Comparison of ENCODE assay signal across 9 mouse cellular contexts in genomic region chr2:147307488-147308386, GRCm38 (mm10). TPM values are rescaled to one million over a fixed set of nuclear protein-coding genes. Genes with fewer than 3 reads are reported as not detected.
DNase-seq lines count a peak whose midpoint lies in the region; ATAC-seq and TF ChIP-seq lines count a peak whose summit lies in the region.
"Had no signal": no experiment of that assay in that cellular context is flagged by ENCODE, and none has a peak within 500 bp of the region (broad histone marks: within the 10 kb centered on the region; RNA-seq: fewer than 3 reads in every experiment).

No protein-coding gene starts in this region.

- peak; percentile 14 to 51 for DNase-seq in urinary bladder, adult 18-20 months (ENCODE audit: low spot score in 2 of 2)
- DNase-seq in urinary bladder, postnatal 10 days (ENCODE audit: low spot score), result no peak
- DNase-seq in cerebellum, postnatal 4 days (ENCODE audit: low spot score in 2 of 2), result peak; percentile 62 to 81
- peak; percentile 51 for DNase-seq in gastrocnemius, adult 2 months
- peak; percentile 27 for DNase-seq in kidney, adult 11 months
- peak; percentile 59 to 68 for DNase-seq in left cerebral cortex, postnatal 36 days (ENCODE audit: low spot score in 2 of 2)
- peak; percentile 90 for DNase-seq in midbrain, embryonic 14.5 days
- peak; percentile 39 for DNase-seq in telencephalon, adult 2 months (ENCODE audit: low read depth, low spot score)

- ATAC-seq in midbrain, embryonic 14.5 days (ENCODE audit: low FRiP score, low TSS enrichment), result peak; percentile 85

- H3K4me1 ChIP-seq in midbrain, embryonic 14.5 days (ENCODE audit: control insufficient read depth, insufficient read depth, low read length), result no peaks in the 10 kb centered on the region
- H3K4me1 ChIP-seq: embryonic facial prominence, embryonic 12.5 days had no signal

- intact Hi-C loops in gastrocnemius, adult 2 months (cut with DNase I), result no loop called here
- intact Hi-C loops in left cerebral cortex, postnatal 36 days (cut with DNase I), result loop anchor here (5.0 to 10.0 kb wide), 4 partner anchors 105 to 675 kb away; no protein-coding TSS in a partner anchor

- peak overlapping the region; percentile 27 for H3K4me2 ChIP-seq in midbrain, embryonic 14.5 days (ENCODE audit: low read length)
- H3K4me2 ChIP-seq: embryonic facial prominence, embryonic 12.5 days had no signal

- TF ChIP-seq CTCF in gastrocnemius, adult 2 months (IDR thresholded peaks at IDR 0.05), result peak; percentile 92; the same call in 1 of the 2 replicates

- H3K27ac ChIP-seq in gastrocnemius, adult 2 months, result no peak overlapping the region
- H3K27ac ChIP-seq in midbrain, embryonic 14.5 days (replicated peaks; ENCODE audit: low read depth, low read length), result no peak overlapping the region
- H3K27ac ChIP-seq: embryonic facial prominence, embryonic 12.5 days had no signal

- H3K36me3 ChIP-seq in midbrain, embryonic 14.5 days (ENCODE audit: control insufficient read depth, insufficient read depth, low read length), result no peaks in the 10 kb centered on the region
- H3K36me3 ChIP-seq: embryonic facial prominence, embryonic 12.5 days had no signal

- no peak overlapping the region for H3K4me3 ChIP-seq in gastrocnemius, adult 2 months
- H3K4me3 ChIP-seq in midbrain, embryonic 14.5 days (replicated peaks; ENCODE audit: low read depth, low read length), result no peak overlapping the region
- H3K4me3 ChIP-seq: embryonic facial prominence, embryonic 12.5 days had no signal

- H3K27me3 ChIP-seq in midbrain, embryonic 14.5 days (ENCODE audit: control insufficient read depth, insufficient read depth, low read length), result peaks cover 23% of the 10 kb centered on the region

- H3K9ac ChIP-seq in midbrain, embryonic 14.5 days (replicated peaks; ENCODE audit: low read length), result no peak overlapping the region
- H3K9ac ChIP-seq: embryonic facial prominence, embryonic 12.5 days had no signal

- 11% methylated on average over 12 of the region's 12 CpGs for WGBS in midbrain, embryonic 14.5 days

- no peaks in the 10 kb centered on the region for H3K9me3 ChIP-seq in midbrain, embryonic 14.5 days (ENCODE audit: control insufficient read depth, low read length)
- H3K9me3 ChIP-seq: embryonic facial prominence, embryonic 12.5 days had no signal

RNA-seq across cellular contexts. Expression of gene Pax1, which starts 54.0 kb away (rescaled TPM):
- not detected for total RNA-seq in gastrocnemius, adult 2 months (2021)
- total RNA-seq in left cerebral cortex, postnatal 36 days (2021), result not detected
- not detected in 2 replicates for polyA plus RNA-seq in midbrain, embryonic 14.5 days (2014; fragmentation: Nextera tagmentation; extraction: Ambion mirVana)
